Mouse (Mus musculus) embryo, embryonic 10.5 days (tissue): ENCODE measurements around the gene Smchd1.

Experiments used
- DNase-seq: peaks from one replicate; pipeline ENCODE4 v3.0.0-alpha.2; 2015; ENCODE audit warnings: low spot score

The Smchd1 gene

DNA sequence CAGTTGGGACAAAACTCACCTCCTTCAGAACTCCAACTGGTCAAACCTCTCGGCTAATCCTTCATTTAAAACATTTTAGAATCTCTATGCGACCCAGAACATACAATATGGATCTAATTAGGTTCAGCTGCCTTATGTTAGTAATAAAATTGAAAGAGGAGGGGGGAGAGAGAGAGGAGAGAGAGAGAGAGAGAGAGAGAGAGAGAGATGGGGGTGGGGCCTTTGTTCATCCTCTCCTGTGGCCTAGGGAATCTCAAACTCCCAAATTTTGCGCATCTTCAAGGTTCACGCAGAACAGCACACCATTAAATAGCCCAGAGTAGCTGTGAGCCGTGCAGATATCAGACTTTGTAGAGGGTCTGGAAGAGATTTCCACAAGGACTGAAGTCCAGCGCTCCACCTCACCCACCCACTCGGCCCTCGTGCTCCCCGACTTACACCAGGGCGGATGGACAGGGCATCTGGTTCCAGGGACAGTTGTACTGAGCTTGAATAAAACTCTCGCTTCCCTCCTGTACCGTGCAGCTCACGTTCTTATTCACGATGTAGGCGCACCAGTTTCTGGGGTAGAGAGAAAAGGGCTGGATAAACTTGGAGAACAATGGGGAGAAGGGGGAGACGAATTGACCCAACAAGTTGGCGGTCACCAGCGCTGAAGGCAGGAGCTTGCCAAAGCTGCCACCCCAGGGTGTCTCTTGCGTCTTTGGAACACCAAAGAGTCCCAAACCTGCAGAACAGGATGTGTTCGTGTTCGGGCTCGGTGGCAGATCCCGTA is 165.2 kb downstream of the Smchd1 start:
- DNase-seq = peak; percentile 66

- peak; percentile 78 for DNase-seq
Observed at GRCm38 (mm10) chr17:71309141-71309540, 166.0 kb downstream of the Smchd1 start.

GRCm38 (mm10) chr17:71308296-71308695 is 166.8 kb downstream of the Smchd1 start:
- DNase-seq = no peak

- no peak for DNase-seq
Observed at GRCm38 (mm10) chr17:71307251-71307790, 167.8 kb downstream of the Smchd1 start.

GRCm38 (mm10) chr17:71306716-71307115 is 168.4 kb downstream of the Smchd1 start:
- no peak for DNase-seq

DNA sequence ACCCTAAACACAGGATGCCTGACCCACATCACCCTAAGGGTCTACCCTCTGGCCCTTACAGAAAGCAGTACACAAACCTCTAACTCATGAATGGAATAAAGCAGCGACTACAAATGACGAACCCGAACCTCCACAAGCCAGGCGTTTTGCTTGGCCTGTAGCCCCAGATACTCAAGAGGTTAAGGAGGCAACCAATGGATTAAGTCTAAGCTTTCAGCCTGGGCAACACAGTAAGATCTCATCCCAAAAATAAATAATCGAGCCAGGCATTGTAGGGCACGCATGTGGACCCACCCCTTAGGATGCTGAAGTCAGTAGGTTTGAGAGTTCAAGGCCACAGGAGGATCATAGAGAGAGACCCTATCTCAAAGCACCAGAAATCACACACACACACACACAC is 169.1 kb downstream of the Smchd1 start:
- DNase-seq = no peak

DNA sequence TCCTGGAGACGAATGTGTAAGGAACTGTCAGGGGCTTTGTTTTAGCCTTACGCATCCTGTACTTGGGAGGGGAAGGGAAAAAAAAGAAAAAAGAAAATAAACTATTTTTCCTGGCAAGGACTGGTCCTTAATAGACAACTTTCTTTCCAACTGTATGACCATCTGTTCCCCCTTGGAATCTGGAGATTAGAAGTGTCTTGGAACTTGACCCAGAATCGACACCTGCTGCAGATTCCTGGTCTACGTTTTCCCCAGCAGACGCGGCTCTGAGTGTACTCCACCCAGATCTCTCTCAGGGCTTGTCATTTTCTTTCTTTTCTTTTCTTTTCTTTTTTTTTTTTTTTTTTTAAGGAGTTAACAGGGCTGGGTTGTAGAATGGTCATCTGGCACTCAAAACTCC is 171.7 kb downstream of the Smchd1 start:
- DNase-seq = no peak

DNA sequence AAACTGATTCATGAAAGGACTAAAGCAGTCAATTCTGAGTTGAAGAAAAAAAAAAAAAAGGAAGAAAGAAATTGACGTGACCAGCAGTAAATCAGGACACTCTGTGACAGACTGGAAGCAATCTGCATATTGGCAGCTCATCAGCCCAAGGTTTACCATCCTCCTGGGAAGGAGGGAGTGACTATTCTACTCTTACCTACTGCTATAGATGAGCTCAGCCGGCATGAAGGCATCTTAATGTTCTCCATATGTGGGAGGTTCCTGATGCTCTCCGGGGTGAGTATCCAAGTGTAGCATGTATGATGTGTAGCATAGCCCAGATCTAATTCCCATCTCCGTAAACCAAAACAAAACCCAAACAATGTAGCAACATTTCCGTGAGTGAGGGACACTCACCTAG is 173.7 kb downstream of the Smchd1 start:
- no peak for DNase-seq

- no peak for DNase-seq
Observed at GRCm38 (mm10) chr17:71300338-71300737, 174.8 kb downstream of the Smchd1 start.

- no peak for DNase-seq
Observed at GRCm38 (mm10) chr17:71299879-71300278, 175.3 kb downstream of the Smchd1 start.

GRCm38 (mm10) chr17:71294570-71294969 is 180.6 kb downstream of the Smchd1 start:
- no peak for DNase-seq
